Mouse (Mus musculus): Measurements from ENCODE around the gene Trdmt1.

Gene Trdmt1

GRCm38 (mm10) chr2:13544193-13544824 is at the start of gene Trdmt1:
Gene Trdmt1, minus strand, starts transcription at chr2:13544668.
- DNase-seq (ENCODE audit: extremely low read depth, insufficient read length, low spot score) = peak; percentile 94

DNA sequence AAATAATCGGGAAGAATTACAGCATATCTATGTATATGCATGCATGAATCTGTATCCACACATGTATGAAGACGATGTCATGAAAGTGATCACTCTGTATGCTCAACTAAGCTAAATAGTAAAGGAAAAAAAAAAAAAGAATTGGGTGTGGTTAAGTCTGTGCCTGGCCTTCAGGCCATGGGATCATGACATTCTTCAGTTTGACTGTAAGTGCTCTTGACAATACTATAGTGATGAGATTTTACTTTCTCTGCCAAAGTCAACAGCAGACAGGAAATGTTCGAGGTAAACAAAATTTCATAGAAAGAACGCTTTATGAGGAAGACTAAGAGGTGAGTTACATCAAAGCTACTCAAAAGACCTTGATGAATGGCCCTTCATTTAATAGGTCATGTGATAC is 48.9 kb upstream of the Trdmt1 start:
- no peak for DNase-seq (ENCODE audit: extremely low read depth, insufficient read length, low spot score)

GRCm38 (mm10) chr2:13583746-13584145 is 39.3 kb upstream of the Trdmt1 start:
- DNase-seq (ENCODE audit: extremely low read depth, insufficient read length, low spot score) = peak; percentile 66

GRCm38 (mm10) chr2:13582184-13582583 is 37.7 kb upstream of the Trdmt1 start:
- no peak for DNase-seq (ENCODE audit: extremely low read depth, insufficient read length, low spot score)

GRCm38 (mm10) chr2:13579991-13580390 is 35.5 kb upstream of the Trdmt1 start:
- DNase-seq (ENCODE audit: extremely low read depth, insufficient read length, low spot score) = no peak

GRCm38 (mm10) chr2:13579315-13579714 is 34.8 kb upstream of the Trdmt1 start:
- DNase-seq (ENCODE audit: extremely low read depth, insufficient read length, low spot score) = no peak

- DNase-seq (ENCODE audit: extremely low read depth, insufficient read length, low spot score) = peak; percentile 60
Observed at GRCm38 (mm10) chr2:13578473-13579152, 34.1 kb upstream of the Trdmt1 start.

- DNase-seq (ENCODE audit: extremely low read depth, insufficient read length, low spot score) = no peak
Observed at GRCm38 (mm10) chr2:13577399-13577798, 32.9 kb upstream of the Trdmt1 start.

DNA sequence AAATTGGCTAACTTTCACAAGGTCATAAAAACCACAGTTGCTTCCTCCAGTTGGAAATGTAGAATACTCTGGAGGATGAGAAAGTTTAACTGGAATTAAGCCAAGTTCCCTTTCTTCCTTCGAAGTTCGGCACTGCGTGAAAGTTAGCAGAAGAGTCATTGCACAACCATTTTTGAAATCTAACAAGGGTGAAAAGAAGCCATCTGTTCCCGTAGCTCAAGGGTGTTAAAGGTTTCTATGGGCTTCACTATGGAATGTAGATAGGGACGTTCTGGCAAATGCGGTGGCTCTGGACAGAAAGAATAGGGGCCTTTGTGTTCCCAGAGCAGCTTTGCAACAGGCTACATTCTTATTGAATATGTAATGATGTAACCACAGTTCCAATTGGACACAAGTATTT is 31.5 kb upstream of the Trdmt1 start:
- no peak for DNase-seq (ENCODE audit: extremely low read depth, insufficient read length, low spot score)

DNA sequence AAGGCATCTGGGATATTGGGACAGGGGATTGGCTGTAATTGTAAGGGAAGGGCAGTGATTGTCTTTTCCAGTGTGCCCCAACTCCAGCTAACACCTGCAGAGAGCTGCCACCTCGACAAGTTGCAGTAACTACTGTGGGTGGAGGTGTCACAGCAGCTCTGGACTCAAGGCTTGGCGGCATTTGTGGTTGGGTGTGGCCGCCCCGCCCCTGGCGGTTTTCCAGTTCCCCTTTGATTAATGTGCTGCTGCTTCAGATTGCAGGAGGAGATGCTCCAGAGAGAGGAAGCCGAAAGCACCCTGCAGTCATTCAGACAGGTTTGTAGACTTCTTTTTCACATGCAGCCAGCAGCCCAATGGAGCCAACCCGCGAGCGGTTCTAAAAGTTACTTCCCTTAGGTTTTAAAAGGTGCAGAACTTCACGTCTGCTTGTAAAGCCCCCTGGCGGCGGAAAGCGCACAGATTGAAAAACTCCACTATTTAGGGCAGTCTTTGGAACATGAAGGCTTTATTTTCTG is 30.9 kb upstream of the Trdmt1 start:
- peak; percentile 80 for DNase-seq (ENCODE audit: extremely low read depth, insufficient read length, low spot score)

DNA sequence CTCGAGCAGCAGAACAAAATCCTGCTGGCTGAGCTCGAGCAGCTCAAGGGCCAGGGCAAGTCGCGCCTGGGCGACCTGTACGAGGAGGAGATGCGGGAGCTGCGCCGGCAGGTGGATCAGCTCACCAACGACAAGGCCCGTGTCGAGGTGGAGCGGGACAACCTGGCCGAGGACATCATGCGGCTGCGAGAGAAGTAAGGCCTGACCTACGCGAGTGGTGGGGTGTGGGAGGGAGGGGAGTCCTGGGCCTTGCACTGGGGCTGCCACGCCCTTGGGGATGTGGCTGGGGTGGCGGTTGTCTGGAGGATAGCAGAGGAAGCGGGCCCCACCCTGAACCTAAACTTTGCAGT is 30.3 kb upstream of the Trdmt1 start:
- no peak for DNase-seq (ENCODE audit: extremely low read depth, insufficient read length, low spot score)

DNA sequence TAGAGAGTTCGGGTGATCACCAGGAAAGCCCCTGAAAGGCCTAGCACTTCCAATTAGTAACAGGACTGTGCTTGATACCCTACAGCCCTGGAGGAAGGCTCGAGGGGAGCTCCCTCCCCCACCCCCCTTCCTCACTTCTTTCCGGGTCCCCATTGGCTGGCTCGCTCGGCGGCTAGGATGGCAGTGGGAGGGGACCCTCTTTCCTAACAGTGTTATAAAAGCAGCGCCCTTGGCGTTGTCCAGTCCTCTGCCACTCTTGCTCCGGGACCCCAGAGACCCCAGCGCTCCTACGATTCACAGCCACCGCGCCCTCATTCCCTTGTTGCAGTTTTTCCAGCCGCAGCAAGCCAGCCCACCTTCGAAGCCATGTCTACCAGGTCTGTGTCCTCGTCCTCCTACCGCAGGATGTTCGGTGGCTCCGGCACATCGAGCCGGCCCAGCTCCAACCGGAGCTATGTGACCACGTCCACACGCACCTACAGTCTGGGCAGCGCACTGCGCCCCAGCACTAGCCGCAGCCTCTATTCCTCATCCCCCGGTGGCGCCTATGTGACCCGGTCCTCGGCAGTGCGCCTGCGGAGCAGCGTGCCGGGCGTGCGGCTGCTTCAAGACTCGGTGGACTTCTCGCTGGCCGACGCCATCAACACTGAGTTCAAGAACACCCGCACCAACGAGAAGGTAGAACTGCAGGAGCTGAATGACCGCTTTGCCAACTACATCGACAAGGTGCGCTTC is 29.8 kb upstream of the Trdmt1 start:
- DNase-seq (ENCODE audit: extremely low read depth, insufficient read length, low spot score) = peak; percentile 92

GRCm38 (mm10) chr2:13573408-13574065 is 29.1 kb upstream of the Trdmt1 start, which contains the start of gene Vim:
Gene Vim, plus strand, starts transcription at chr2:13573927.
- peak; percentile 95 for DNase-seq (ENCODE audit: extremely low read depth, insufficient read length, low spot score)

DNA sequence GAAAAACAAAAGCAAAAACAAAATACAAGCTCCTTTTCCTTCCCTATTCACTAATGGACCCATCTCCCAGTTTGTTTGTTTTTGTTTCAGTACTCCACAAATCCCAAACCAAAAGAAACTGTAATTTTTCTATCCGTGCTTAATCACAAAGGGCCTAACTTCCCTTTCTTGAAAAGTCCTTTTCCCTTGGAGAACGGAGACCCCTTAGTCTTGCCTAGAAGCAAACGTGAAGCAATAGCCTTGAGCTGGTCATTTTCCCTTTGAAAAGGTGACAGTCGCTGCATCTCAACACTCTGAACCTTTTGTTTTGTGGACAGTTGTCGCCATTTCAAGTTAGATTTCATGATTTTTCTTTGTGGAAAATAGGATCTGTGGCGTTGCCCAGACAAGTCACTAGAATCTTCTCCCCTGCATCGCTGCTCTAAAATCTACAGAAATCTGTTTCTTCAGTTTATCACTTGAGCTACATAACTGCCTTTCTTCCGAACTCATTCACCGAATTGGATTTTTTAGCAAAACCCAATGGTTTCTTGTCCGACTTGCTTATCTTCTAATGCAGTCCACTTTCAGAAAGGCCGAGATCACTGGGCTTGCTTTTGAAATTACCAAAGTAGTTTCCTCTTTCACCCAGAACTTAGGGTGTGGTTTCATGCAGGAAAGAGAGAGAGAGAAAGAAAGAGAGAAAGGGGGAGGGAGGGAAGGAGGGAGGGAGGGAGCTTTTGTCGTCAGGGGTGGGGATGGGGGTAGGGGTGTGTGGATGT is 28.4 kb upstream of the Trdmt1 start:
- no peak for DNase-seq (ENCODE audit: extremely low read depth, insufficient read length, low spot score)

DNA sequence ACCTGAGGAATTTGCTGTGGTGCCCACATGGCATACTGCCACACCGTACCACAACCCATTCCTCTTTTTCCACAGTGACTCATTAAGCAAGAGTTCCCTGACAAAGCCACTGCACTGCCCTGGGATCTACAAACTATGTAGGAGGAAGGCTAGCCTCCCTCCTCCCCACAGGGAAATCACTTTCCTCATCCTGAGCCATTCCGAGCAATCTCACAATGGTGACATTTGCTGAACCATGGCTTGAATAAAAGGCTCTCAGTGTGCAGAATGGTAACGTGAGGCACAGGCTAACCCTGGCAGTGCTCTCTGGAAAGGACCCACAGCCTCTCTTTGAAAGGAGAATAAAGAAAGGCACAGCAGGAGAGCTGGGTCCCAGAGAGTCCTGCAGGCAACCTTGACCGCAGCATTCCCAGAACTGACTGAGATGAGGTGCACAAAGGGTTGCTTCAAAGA is 27.7 kb upstream of the Trdmt1 start:
- DNase-seq (ENCODE audit: extremely low read depth, insufficient read length, low spot score) = peak; percentile 71

DNA sequence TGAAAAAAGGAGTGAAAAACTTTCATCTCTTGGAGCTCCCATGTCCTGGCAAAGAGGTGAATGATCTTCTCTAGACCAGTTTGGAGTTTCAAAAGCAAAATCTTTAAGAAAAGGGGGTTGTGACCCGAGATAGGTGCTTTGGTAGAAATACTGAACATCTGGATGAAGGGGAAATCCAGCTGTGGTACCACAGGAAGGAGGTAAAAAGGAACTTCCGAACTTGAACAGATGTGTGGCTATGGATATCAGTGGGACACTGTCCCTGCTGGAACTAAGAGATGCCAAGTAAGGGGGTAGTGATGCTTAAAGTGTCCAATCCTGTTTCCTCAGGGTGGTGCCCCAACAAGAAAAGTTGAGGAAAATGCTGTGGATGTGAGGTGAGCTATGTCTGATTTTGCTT is 25.7 kb upstream of the Trdmt1 start:
- DNase-seq (ENCODE audit: extremely low read depth, insufficient read length, low spot score) = no peak

DNA sequence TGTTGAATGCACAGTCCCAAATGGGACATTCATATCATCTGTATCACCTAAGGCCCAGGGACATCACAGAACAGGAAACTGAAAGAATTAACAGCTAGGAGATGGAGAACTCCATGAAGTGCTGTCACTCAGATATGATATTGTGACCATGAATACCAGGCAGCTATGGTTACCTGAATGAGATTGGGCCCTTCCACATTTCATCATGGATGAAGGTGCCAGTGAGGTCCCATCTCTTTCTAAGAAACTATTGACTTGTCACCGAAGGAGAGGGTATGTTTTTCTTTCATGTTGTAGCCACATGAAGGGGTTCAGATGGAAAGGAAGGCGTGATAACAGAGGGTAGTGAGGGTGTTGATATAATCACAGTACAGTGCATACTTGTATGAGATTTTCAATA is 15.9 kb upstream of the Trdmt1 start:
- no peak for DNase-seq (ENCODE audit: extremely low read depth, insufficient read length, low spot score)

- DNase-seq (ENCODE audit: extremely low read depth, insufficient read length, low spot score) = no peak
Observed at GRCm38 (mm10) chr2:13559729-13560128, 15.3 kb upstream of the Trdmt1 start.

DNA sequence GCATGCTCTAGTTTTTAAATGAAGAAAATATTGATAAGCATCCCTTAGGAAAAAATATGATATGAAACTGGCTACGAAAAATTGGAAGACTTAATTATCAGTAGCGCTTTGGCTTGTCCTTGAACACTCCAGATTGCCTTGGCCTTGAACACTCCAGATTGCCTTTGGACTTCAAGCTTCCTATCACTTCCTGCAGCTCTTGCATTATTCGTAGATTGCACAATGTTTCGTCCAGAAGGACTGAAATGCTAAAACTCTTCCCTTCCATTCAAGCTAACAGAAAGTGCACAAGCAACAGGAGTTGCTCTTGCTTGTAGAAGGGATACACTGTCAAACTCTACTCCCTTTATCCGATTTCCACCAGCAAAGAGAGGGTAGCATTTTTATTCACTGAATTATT is 14.8 kb upstream of the Trdmt1 start:
- no peak for DNase-seq (ENCODE audit: extremely low read depth, insufficient read length, low spot score)

DNA sequence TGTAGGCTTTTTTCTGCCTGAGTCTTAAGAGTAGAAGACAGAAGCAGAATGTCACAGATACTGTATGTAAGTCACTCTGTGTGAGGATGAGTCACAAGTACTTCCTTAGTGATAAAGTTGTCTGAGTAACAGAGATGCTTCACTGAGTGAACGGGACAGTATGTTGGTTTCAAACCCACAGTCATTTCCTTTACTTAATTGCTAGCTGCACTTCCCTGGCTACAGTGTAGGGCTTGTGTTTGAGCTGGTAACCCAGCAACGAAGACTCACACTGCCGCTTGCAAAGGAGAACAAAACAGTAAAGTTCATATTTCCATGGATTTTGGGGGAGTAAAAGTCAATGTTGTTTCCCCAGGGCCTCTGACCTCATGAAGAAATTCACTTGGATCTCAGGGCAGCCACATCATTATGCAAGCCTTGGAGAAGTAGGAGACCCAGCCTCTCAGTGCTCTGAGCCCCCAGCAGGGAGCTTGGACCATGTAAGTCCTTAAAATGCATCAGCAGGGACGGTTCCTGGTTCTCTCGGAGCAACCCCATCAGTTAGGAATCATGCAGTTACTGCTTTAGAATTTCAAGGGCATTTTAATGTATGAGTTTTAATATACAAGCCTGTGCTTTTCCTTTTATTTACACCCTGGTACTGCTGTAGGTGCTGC is 14.3 kb upstream of the Trdmt1 start:
- peak; percentile 63 for DNase-seq (ENCODE audit: extremely low read depth, insufficient read length, low spot score)
